Mouse (Mus musculus): ENCODE measurements at regions not wholly inside any gene's neighbourhood (a gene's known extent, or its start where the extent isn't known, plus 50 kb on each side); places are given as distances from the start of the nearest gene placed in this dataset.

DNA sequence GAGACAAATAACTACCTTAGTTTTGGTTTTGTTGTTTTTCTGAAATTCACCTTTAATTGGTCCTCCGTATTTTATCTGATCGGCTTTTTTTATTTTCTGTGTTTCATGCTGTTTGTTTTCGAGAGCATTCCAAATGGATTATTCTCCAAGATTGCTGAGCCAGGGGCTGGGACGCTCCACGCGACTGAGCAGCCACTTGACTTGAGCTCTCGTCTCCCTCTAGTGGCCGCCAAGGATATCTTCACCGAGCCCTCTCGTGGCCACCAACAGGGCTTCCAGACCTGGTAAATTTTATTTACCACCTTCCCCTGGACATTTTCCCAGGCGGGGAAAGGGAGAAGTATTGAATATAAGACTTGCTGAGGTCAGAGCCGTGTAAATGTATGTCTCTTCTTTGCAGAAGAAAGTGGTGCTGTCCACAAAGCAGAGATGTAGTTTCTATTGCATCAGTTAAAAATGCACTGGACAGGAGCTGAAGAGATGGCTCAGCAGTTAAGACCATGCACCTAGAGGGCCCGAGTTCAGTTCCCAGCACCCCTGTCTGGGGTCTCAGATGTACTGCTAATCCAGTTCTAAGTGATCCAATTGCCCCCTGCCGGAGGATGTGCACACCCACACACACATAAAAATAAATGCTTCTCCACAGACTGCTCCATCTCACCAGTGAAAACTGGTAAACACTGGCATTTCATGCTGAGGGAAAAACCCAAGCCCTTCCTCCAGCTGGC is 78.5 kb downstream of the Elovl4 start:
- TF ChIP-seq CHD2 (IDR thresholded peaks at IDR 0.05; ENCODE audit: low read length) (no peak), POLR2A (IDR thresholded peaks at IDR 0.05; ENCODE audit: control insufficient read depth in 1 of 2, insufficient read depth in 1 of 2, low read depth in 1 of 2, low read length in 2 of 2, poor library complexity in 1 of 2) (no peak), MAZ (IDR thresholded peaks at IDR 0.05; ENCODE audit: low read depth, low read length) (no peak), CTCF (IDR thresholded peaks at IDR 0.05 in 2 of 3, conservative IDR thresholded peaks at IDR 0.05 in 1 of 3; ENCODE audit: control insufficient read depth in 1 of 3, insufficient read depth in 1 of 3, low read depth in 2 of 3, low read length in 3 of 3, poor library complexity in 1 of 3, severe bottlenecking in 1 of 3) (peak; percentile 30 to 75 (median 63); a peak in 5 of 6 replicates), BHLHE40 (IDR thresholded peaks at IDR 0.05; ENCODE audit: borderline replicate concordance, low read depth, low read length) (no peak), JUND (IDR thresholded peaks at IDR 0.05; ENCODE audit: low read depth, low read length) (no peak), RCOR1 (IDR thresholded peaks at IDR 0.05; ENCODE audit: low read depth, low read length) (no peak), MAX (IDR thresholded peaks at IDR 0.05; ENCODE audit: low read length) (no peak), MXI1 (IDR thresholded peaks at IDR 0.05; ENCODE audit: low read depth, low read length) (no peak), E2F4 (IDR thresholded peaks at IDR 0.05; ENCODE audit: borderline replicate concordance, low read depth, low read length) (no peak), ETS1 (IDR thresholded peaks at IDR 0.05; ENCODE audit: low read depth, low read length) (no peak)

Measured in MEL (cell line).